Mouse (Mus musculus): ENCODE measurements around the gene Nrxn3.
A peak's percentile ranks its signal among the peaks of the same experiment; 100 is the strongest.

The Nrxn3 gene

GRCm38 (mm10) chr12:89239826-89240225 is 517.1 kb downstream of the Nrxn3 start:
- DNase-seq, result no peak

DNA sequence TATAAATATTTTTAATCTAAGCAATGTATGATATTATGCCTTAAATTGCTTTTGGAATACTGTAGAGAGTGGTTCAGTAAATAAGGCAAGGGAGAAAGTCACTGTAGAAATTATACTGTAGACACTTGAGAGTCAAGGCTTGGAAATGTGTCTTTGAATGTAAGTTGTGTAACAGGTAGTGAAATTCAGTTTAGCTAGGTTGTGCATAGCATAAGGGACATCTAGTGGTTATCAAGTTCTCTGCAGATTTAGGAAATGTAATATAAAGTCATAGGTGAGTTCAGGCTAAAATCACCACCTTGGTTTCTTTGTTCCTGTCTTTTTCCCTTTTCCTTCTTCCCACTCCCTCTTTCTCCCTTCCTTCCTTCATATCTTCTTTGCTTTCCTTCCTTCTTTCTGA is 518.9 kb downstream of the Nrxn3 start:
- DNase-seq, result no peak

DNA sequence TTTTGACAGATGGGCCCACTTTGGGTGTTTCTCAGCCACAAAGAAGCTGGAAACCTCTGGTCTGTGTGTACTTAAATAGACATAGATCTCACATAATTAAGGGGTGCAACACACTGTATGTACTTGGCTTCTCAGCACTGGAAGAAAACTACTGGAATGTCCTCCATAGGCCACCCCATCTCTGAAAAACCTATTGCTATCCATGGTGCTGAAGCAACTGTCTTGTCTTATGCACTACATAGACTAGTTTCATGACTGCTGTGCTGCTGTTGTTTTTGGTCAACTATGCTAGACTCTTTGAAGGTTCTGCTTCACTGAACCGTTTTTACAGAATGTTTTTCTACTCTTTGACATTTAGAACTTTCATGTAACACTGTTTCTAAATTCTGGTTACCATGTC is 519.8 kb downstream of the Nrxn3 start:
- DNase-seq, result peak; percentile 68

DNA sequence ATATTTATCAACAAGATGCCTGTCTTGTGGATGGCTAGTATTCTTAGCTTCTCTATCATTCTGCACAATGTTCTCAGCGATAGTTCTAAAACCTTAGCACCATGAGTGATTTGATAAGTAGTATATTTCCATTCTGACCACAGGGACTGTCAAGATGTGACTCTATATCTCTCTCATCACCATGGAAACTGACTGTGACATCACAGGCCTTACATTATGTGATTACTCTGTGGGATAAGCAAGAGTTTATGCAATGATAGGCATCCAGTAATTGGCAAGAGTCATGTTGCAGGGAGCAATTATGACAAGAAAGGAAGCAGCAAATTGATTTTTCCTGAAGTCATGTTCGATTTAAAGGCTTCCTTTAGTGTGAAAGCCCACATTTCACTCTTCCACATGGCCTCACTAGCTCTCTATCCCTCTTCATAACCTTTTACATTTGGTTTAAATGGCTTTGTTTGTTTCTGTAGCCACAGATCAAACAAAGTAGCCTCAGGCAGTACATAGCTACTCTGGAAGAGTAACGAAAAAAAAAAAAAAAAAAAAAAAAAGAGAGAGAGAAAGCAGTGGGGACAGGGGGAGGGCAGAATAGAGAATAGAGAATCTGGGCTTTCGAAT is 532.7 kb downstream of the Nrxn3 start:
- DNase-seq, result no peak

- DNase-seq, result no peak
Observed at GRCm38 (mm10) chr12:89258879-89259278, 536.2 kb downstream of the Nrxn3 start.

DNA sequence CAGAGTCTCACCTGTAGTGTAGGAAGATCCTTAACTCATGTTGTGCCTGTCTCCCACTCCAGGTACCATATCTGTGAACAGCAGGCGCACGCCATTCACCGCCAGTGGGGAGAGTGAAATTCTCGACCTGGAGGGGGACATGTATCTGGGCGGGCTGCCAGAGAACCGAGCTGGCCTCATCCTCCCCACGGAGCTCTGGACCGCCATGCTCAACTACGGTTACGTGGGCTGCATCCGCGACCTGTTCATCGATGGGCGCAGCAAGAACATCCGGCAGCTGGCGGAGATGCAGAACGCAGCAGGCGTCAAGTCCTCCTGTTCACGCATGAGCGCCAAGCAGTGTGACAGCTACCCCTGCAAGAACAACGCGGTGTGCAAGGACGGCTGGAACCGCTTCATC is 537.4 kb downstream of the Nrxn3 start:
- no peak for DNase-seq

GRCm38 (mm10) chr12:89262261-89262660 is 539.6 kb downstream of the Nrxn3 start:
- DNase-seq, result no peak

- DNase-seq, result no peak
Observed at GRCm38 (mm10) chr12:89282362-89283343, 560.0 kb downstream of the Nrxn3 start.

GRCm38 (mm10) chr12:89284412-89284811 is 561.7 kb downstream of the Nrxn3 start:
- DNase-seq, result no peak

DNA sequence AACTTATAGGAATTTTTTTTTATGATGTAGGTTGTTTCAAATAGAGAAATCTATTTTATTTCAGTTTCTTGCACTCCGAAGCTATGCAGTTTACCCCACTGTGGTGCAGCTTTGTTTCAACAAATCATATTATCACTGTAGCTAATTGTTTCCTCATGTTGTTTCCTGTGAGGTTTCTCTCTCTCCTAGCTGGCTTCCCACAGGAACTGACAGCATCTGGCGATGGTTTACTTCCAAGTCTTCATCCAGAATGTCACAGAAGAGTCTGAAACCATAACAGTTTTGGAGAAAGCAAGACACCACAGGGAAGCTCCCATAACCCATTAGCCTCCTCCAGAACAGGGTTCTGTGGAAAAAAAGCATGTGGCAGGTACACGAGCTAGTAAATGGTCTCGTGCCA is 564.4 kb downstream of the Nrxn3 start:
- DNase-seq, result peak; percentile 55

GRCm38 (mm10) chr12:89289589-89290274 is 567.1 kb downstream of the Nrxn3 start:
- DNase-seq, result no peak

DNA sequence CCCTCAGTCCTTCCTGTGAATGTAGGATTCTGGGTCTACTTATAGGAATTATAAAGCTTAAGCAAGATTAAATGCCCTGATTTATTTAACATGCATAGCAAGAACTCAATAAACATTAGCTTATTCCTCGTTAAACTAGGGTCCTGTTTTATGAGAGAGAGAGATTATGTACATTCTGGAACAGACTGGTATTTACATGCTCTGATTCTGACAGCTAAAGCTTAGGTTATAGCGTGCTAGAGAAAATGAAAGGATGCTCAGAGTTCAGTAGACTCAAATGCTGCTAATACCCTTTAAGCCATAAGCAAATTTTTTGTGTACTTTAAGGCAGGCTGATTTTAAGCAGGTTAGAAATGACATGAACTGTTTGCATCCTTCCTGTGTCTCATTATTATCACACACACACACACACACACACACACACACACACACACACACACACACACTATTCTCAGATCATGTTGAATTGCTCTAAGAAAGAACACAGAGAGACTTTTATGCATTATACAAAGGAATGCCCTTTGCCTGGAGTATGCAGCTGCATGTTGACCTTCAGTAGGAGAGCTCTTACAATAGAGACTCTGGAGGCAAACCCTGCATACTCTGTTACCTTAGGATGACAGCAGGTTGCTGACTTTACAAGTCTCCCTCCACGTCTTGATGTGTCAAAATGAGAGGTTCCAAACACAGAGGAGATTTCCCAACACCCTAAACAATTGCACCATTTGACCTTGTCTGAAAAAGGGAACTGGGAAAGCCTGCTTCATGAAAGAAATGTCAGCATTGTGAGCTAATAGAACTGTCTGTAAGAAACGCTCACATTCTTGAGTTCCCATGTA is 568.3 kb downstream of the Nrxn3 start:
- DNase-seq, result peak; percentile 13

DNA sequence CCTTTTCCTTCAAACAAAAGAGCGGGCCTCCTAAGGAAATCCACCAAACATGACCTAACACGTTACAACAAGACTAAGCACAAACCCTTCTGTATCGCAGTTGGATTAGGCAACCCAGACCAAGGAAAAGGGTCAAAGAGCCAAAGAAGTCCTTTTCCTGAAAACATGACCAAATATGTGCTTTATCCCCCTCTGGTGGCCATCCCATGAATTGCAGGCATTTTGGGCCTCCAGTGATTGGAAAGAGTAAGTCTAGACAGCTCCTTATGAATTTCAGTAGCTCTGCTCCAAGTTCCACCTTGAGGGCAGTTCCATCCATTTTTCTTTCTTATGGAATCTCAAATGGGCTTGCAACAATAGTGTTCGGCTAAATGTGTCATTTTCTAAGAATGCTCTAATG is 579.3 kb downstream of the Nrxn3 start:
- peak; percentile 78 for DNase-seq

DNA sequence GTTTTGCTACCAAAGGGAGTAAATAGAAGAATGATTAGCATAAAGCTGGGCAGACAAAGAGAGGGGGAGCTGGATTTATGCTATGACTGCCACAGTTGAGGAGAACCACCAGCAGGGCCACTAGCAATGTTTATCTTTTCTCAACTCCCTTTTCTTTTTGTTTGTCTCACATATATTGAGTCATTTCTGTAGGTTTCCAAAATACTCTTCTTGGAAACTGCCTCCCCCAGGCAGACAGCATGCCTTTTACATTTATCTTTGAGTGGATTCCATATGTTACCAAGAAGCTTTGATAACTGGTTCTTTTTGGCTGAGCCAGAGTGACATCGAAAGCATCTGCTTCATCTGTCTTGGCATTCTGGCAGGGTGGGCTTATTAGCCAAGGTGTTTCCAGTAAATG is 587.5 kb downstream of the Nrxn3 start:
- no peak for DNase-seq

DNA sequence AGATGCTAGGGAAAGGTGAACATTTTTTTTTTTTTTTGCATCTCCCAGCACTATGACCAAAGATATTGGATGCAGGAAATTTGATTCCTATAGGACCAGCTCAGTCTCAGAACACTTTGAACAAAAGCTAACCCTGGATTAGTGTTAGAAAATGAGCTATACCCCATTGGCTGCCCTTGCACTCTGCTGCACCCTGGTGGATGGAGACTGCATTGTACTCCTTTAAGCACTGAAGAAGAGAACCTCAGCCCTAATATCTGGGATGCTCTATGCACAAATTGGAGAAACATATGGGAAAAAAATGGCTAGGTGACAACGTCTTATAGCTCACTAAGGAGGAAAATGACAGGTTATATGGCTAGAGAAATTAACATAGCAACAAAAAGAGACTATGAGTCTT is 589.9 kb downstream of the Nrxn3 start:
- DNase-seq, result peak; percentile 34

- peak; percentile 9 for DNase-seq
Observed at GRCm38 (mm10) chr12:89325864-89326560, 603.3 kb downstream of the Nrxn3 start.

DNA sequence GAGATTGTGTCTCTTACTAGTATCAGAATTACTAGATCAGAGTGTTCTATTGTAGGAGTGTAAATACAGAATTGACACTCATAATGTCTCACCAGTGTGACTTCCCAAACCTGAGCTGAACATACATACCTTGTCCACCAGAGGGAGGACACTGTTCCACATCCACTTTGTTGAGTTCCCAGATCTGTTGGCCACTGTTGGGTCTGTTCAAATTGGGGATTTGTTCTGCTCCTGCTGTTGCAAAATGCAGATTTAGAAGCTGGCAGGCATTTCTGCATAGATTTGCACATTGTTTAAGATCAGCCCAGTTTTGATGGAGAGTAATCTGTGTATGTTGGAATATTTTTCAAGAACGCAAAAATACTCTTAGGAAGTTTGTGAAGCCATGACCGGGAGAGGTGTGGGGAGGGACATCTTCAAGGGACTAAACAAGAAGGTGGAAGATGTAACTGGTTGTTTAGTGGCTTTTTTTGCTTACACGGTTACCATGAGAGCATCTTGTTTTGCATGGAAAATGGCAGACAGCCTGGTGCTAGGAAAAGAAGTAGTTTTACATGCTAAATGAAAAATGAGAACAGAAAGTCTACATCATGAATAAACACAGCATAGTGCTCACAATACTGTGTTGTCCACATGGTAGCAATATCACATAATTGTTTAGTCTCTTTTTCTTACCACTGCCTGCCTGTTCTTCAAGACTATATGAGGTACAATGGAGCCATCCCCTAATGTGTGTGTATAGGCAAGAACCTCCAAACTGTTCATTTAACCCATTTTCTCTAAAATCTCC is 609.0 kb downstream of the Nrxn3 start:
- DNase-seq, result peak; percentile 18

GRCm38 (mm10) chr12:89333486-89333885 is 610.8 kb downstream of the Nrxn3 start:
- no peak for DNase-seq

DNA sequence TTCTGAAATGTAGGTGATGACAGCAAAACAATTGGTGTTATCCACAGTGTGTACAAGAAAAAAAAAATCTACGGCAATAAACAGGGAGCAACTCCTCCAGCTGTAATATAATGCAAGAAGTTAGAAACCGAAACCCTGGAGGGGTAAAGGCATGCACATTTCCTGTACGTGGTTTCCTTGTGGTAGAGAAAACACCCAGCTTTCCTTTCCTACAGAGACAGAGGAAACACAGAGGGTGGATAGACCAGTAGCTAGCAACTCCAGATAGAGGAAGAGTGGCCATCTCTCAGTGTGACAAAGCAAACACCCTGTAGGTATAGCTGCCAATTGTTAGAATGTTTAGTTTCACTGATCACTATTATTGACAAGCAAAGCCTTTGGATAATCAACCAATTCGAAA is 642.2 kb downstream of the Nrxn3 start:
- no peak for DNase-seq

- DNase-seq, result no peak
Observed at GRCm38 (mm10) chr12:89369939-89370338, 647.3 kb downstream of the Nrxn3 start.

GRCm38 (mm10) chr12:89376600-89376999 is 653.9 kb downstream of the Nrxn3 start:
- no peak for DNase-seq
